Mouse (Mus musculus): ENCODE measurements at regions not wholly inside any gene's neighbourhood (a gene's known extent, or its start where the extent isn't known, plus 50 kb on each side); places are given as distances from the start of the nearest gene placed in this dataset.

- DNase-seq (ENCODE audit: low spot score) = no peak
Observed at GRCm38 (mm10) chr4:58660511-58660910, 106.8 kb upstream of the Lpar1 start.

DNA sequence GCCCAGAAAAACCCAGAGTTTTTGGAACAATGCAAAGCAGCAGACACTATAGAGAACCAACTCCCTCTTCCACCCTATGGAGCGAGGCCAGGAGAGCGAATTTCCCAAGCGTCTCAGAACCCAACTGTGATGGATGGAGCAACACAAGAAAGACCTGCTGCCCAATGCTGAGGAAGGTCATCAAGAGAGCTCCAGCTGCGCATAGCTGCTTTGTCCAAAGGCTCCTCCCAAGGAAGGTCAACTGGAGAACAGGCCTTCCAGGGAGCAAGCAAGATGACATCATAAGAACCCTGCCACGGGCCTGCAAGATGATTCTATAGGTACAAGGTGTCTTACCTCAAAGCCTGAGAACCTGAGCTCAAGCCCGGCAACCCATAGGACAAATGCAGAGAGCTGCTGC is 104.5 kb upstream of the Lpar1 start:
- no peak for DNase-seq (ENCODE audit: low spot score)

DNA sequence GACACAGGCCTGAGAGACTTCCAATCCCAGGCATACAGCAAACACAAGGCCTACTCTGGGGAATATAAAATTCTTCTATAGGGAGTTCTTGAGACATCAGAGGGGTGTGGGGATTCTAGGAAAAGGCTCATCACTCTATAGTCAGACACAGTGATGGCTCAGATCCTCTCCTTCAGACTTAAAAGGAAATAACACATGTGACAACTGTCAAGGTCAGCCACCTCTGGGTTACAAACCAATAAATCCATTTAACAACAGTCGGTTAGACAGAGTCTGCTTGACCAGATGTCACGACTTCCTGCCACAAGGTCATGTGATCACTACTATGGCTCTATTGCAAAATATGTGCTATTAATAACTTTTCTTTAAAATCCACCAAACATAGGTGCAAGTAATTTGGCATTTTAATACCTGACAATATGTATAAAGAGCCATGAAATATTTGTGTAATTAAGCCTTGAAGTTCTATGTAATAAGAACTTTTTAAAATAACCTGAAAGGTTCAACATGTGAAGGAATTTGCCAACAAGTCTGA is 94.1 kb upstream of the Lpar1 start:
- peak; percentile 54 for DNase-seq (ENCODE audit: low spot score)

DNA sequence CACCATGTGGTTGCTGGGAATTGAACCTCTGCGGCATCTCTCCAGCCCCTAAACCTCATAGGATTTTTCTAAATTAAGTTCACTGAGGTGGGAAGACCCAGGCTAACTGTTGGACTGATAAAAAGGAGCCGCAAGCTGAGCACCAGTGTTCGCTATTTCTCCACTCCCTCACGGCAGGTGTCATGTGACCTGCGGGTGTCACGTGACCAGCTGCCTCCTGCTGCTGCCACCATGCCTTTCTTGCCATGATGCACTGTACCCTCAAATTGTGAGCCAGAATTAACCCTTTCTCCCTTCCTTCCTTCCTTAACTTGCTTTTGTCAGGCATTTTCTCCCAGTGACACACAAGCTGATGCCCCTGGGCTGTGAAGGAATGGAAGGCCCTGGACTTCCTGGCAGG is 93.1 kb upstream of the Lpar1 start:
- no peak for DNase-seq (ENCODE audit: low spot score)

GRCm38 (mm10) chr4:58643371-58643770 is 89.7 kb upstream of the Lpar1 start:
- DNase-seq (ENCODE audit: low spot score) = peak; percentile 44

GRCm38 (mm10) chr4:58642236-58642635 is 88.5 kb upstream of the Lpar1 start:
- no peak for DNase-seq (ENCODE audit: low spot score)

GRCm38 (mm10) chr4:58632696-58633095 is 79.0 kb upstream of the Lpar1 start:
- DNase-seq (ENCODE audit: low spot score) = no peak

DNA sequence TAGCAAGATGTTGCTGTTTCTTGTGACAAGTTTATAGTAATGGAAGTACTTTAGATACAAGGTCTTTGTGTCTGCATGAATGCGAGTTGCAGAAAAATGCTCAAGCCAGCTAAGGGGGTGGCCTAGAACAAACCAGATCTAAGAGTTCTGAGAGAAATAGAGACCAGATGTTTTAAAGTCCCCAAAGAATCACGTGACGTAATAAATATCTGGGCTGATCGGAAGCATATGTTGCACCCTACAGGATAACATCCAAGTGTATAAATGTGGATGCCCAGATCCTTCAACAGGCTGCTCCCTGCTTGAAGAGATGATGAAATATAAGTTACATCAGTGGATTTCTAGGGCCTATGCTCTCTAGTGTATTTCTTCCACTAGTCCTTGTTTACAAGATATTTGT is 77.7 kb upstream of the Lpar1 start:
- peak; percentile 64 for DNase-seq (ENCODE audit: low spot score)

DNA sequence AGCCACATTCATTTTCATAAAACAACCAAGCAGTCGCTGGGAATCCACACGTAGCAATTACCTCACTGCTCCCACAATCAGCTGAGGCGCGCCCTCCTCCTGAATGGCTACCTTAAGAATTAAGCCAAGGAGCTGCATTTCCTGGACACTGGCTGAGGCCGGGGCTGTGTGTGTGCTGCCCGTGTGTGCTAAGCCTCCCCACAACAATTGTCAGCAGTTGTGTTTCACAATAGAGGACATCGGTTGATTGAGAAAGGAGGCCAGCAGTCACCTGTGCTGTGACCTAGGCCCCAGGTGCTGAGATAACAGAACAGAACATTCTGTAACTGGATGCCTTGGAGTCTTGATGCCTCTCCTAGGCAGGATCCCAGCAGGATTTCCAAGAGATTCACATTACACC is 73.3 kb upstream of the Lpar1 start:
- DNase-seq (ENCODE audit: low spot score) = no peak

DNA sequence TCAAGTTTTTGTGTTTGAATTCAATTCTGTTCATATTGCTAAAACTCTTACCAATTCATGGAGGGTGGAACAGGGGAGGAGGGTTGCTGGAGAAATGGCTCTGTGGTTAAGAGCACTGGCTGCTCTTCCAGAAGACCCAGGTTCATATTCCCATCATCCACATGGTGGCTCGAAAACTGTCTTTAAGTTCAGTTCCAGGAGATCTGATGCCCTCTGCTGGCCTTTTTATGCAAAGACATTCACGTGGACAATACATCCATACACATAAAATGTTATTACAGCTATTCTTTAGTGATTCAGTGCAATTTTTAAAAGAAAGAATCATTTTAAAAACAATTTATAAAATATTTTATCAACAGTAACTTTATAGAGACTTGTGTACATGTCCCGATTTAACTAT is 70.4 kb upstream of the Lpar1 start:
- DNase-seq (ENCODE audit: low spot score) = no peak

- DNase-seq (ENCODE audit: low spot score) = no peak
Observed at GRCm38 (mm10) chr4:58620641-58621040, 66.9 kb upstream of the Lpar1 start.

- no peak for DNase-seq (ENCODE audit: low spot score)
Observed at GRCm38 (mm10) chr4:58617261-58617660, 63.6 kb upstream of the Lpar1 start.

- DNase-seq (ENCODE audit: low spot score) = no peak
Observed at GRCm38 (mm10) chr4:58613536-58613935, 59.8 kb upstream of the Lpar1 start.

DNA sequence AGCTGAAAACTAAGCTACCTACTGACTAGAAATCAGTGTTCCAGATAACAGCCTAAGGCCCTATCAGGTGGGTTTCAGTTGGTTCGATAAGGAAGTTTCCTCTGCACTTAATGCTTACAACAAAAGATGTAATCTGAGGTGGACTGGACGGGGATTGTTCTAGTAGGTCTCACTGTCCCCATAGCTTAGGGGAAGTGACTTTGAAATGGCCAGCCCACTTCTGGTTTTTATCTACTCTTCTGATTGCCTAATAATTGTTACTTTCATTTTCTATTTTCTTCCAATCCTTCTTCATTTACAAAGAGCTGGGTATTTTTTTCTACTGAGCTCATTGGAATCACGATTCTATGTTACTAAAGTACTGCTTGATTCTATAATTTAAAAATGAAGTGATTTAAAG is 59.3 kb upstream of the Lpar1 start:
- DNase-seq (ENCODE audit: low spot score) = no peak

- DNase-seq (ENCODE audit: low spot score) = no peak
Observed at GRCm38 (mm10) chr4:58607491-58607890, 53.8 kb upstream of the Lpar1 start.

DNA sequence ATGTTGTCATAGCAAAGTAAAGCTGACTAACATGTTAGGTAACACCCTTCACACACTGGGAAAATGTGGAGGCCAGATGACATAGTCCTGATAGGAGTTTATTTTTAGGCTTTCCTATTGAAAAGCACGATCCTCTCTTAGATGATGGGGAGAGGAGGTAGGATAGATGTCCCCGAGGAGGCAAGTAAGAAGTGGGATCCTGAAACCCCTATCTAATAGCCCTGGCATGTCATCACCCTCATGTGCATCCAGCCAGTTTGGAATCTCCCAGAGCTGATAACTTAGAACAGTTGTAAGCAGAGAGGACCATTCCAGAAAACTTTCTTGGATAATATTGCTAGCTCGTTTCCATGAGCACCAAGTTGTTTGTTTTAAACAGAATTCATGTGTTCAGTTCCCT is 52.2 kb upstream of the Lpar1 start:
- DNase-seq (ENCODE audit: low spot score) = no peak
